Mouse (Mus musculus) cerebellum, adult 2 months (tissue): ENCODE results near the gene Paox.

Experiments used
- CTCF ChIP-seq: fragments of 200-500 bp; IDR thresholded peaks from 2 replicates; pipeline ENCODE4 v1.5.1; 2011; ENCODE audit warnings: low read depth, mild to moderate bottlenecking, control low read depth, low read length, moderate library complexity, borderline replicate concordance; ENCODE audit not compliant: insufficient read depth
- POLR2A ChIP-seq: fragments of 200-500 bp; IDR thresholded peaks from 2 replicates; pipeline ENCODE4 v1.6.1; 2011; ENCODE audit warnings: low read length, control low read depth, borderline replicate concordance; ENCODE audit not compliant: insufficient read depth

GRCm38 (mm10) chr7:140153829-140154217 lies 38.2 kb downstream of the Paox start:
- TF ChIP-seq CTCF (no peak), POLR2A (no peak)
